Mouse (Mus musculus) MEL (cell line): ENCODE measurements at regions not wholly inside any gene's neighbourhood (a gene's known extent, or its start where the extent isn't known, plus 50 kb on each side); places are given as distances from the start of the nearest gene placed in this dataset.

Experiments
- BHLHE40 ChIP-seq: IDR thresholded peaks from 2 replicates; pipeline ENCODE4 v1.6.1; 2012; ENCODE audit warnings: low read depth, mild to moderate bottlenecking, inconsistent platforms, low read length, improper control_type of control experiment, borderline replicate concordance
- CHD1 ChIP-seq: IDR thresholded peaks from 2 replicates; pipeline ENCODE4 v1.6.1; 2012; ENCODE audit warnings: low read depth, mild to moderate bottlenecking, inconsistent platforms, low read length, improper control_type of control experiment
- CHD2 ChIP-seq: IDR thresholded peaks from 2 replicates; pipeline ENCODE4 v1.6.1; 2011; ENCODE audit warnings: low read length, improper control_type of control experiment
- CTCF ChIP-seq, 3 experiments: IDR thresholded peaks in 2 of 3; conservative IDR thresholded peaks in 1 of 3; 2 replicates each; pipeline ENCODE4 v1.5.1; 2011 to 2012; ENCODE audit warnings: low read length in 3 of 3, low read depth in 2 of 3, mild to moderate bottlenecking in 2 of 3, improper control_type of control experiment in 1 of 3, inconsistent platforms in 1 of 3, mixed read lengths in 1 of 3, moderate library complexity in 1 of 3; ENCODE audit not compliant: control insufficient read depth in 1 of 3, insufficient read depth in 1 of 3, poor library complexity in 1 of 3, severe bottlenecking in 1 of 3
- EP300 ChIP-seq, 2 experiments: IDR thresholded peaks; 2 replicates each; pipeline ENCODE4 v1.6.1; 2011; ENCODE audit warnings: improper control_type of control experiment in 2 of 2, low read length in 2 of 2, low read depth in 1 of 2, mild to moderate bottlenecking in 1 of 2
- HCFC1 ChIP-seq: IDR thresholded peaks from 2 replicates; pipeline ENCODE4 v1.6.1; 2012; ENCODE audit warnings: low read depth, mild to moderate bottlenecking, inconsistent platforms, low read length, improper control_type of control experiment, moderate library complexity
- MAX ChIP-seq: IDR thresholded peaks from 2 replicates; pipeline ENCODE4 v1.6.1; 2011; ENCODE audit warnings: low read length, improper control_type of control experiment
- MYC ChIP-seq: IDR thresholded peaks from 2 replicates; pipeline ENCODE4 v1.6.1; 2011; ENCODE audit warnings: low read depth, mild to moderate bottlenecking, low read length, improper control_type of control experiment, moderate library complexity
- RCOR1 ChIP-seq: IDR thresholded peaks from 2 replicates; pipeline ENCODE4 v1.6.1; 2012; ENCODE audit warnings: low read depth, mild to moderate bottlenecking, inconsistent platforms, low read length, improper control_type of control experiment
- TAL1 ChIP-seq: IDR thresholded peaks from 2 replicates; pipeline ENCODE4 v1.6.1; 2012; ENCODE audit warnings: mild to moderate bottlenecking, inconsistent platforms, low read length, moderate library complexity, mixed read lengths
- TCF12 ChIP-seq: IDR thresholded peaks from 2 replicates; pipeline ENCODE4 v1.6.1; 2014; ENCODE audit warnings: low read depth, mild to moderate bottlenecking, inconsistent platforms, low read length, improper control_type of control experiment, moderate library complexity
- USF2 ChIP-seq, 2 experiments: IDR thresholded peaks; 2 replicates each; pipeline ENCODE4 v1.6.1; 2011 to 2012; ENCODE audit warnings: improper control_type of control experiment in 2 of 2, low read length in 2 of 2, borderline replicate concordance in 1 of 2, inconsistent platforms in 1 of 2, low read depth in 1 of 2, mild to moderate bottlenecking in 1 of 2; ENCODE audit not compliant: insufficient read depth in 1 of 2

GRCm38 (mm10) chr2:61113916-61114315, 150.9 kb upstream of the Rbms1 start:
- no peak for TF ChIP-seq CTCF (IDR thresholded peaks at IDR 0.05 in 2 of 3, conservative IDR thresholded peaks at IDR 0.05 in 1 of 3; ENCODE audit: control insufficient read depth in 1 of 3, insufficient read depth in 1 of 3, low read depth in 2 of 3, low read length in 3 of 3, poor library complexity in 1 of 3, severe bottlenecking in 1 of 3)
- no peak for TF ChIP-seq TAL1
- TF ChIP-seq RCOR1: no peak
- no peak for TF ChIP-seq EP300 (IDR thresholded peaks at IDR 0.05; ENCODE audit: low read depth in 1 of 2, low read length in 2 of 2)
- no peak for TF ChIP-seq USF2 (IDR thresholded peaks at IDR 0.05; ENCODE audit: borderline replicate concordance in 1 of 2, insufficient read depth in 1 of 2, low read depth in 1 of 2, low read length in 2 of 2)
- no peak for TF ChIP-seq BHLHE40
- TF ChIP-seq HCFC1: no peak
- no peak for TF ChIP-seq MYC
- TF ChIP-seq MAX: no peak
- TF ChIP-seq CHD2: no peak
- no peak for TF ChIP-seq CHD1
- no peak for TF ChIP-seq TCF12
